Mouse (Mus musculus): Measurements from ENCODE around the gene Lpin3. TPM values are rescaled to one million over a fixed set of nuclear protein-coding genes. Genes with fewer than 3 reads are reported as not detected.

The Lpin3 gene
- total and polyA plus RNA-seq, 3 experiments = 1.1 TPM; not detected in 2

DNA sequence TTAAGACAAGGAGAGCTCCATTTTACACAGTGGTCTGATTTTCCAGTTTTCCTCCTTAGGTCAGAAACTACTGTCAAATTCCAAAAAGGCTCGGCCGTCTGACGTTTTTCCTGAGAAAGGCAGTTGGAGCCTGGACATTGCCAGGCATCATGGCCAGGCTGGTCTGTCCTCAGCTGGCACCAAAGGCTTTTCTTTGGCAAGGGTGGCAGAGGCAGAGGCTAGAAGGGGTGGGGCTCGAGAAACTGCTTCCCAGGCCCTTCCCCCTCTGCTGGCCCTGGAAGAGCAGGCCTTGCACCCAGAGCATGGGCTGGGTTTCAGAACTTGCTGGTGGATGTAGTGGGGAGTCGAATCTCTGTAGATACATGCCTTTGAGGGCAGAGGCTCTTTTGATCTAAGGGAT lies 2.0 kb downstream of the Lpin3 start:
- H3K4me2 ChIP-seq (ENCODE audit: insufficient read depth, low read depth, poor library complexity, severe bottlenecking) = no peak overlapping the region
- no peaks in the 10 kb centered on the region for H3K9me3 ChIP-seq (replicated peaks; ENCODE audit: low read length)
- H3K4me1 ChIP-seq (ENCODE audit: control insufficient read depth in 1 of 2, insufficient read depth in 2 of 2) = peaks cover 0 to 8% of the 10 kb centered on the region in 2 experiments; a peak in 2 of 4 replicates
- H3K36me3 ChIP-seq (replicated peaks in 1 of 2; ENCODE audit: control insufficient read depth in 1 of 2, insufficient read depth in 1 of 2, low read length in 1 of 2) = no peaks in the 10 kb centered on the region
- dilution Hi-C loops (cut with MboI; ENCODE audit: extremely low pct_ligation_motif_present, extremely low pct_unique_long_range_greater_than_20kb, low sequenced_read_pairs) = no loop called here
- no peak overlapping the region for H3K9ac ChIP-seq (ENCODE audit: insufficient read depth, low read depth)
- in situ Hi-C loops (cut with MboI; ENCODE audit: low pct_ligation_motif_present, low pct_unique_long_range_greater_than_20kb, low sequenced_read_pairs) = loop anchor here (5.0 to 10.0 kb wide), 2 partner anchors 168 to 280 kb away; no protein-coding TSS in a partner anchor
- H3K4me3 ChIP-seq (replicated peaks in 1 of 3; ENCODE audit: low read depth in 2 of 3, low read length in 2 of 3, poor library complexity in 1 of 3) = no peak overlapping the region
- TF ChIP-seq MAFK (IDR thresholded peaks at IDR 0.05; ENCODE audit: insufficient replicate concordance, low read length) (no peak), POLR2A (IDR thresholded peaks at IDR 0.05; ENCODE audit: low read depth, low read length) (no peak), RAD21 (IDR thresholded peaks at IDR 0.05; ENCODE audit: low read depth, low read length) (no peak), ZC3H11A (IDR thresholded peaks at IDR 0.05; ENCODE audit: low read depth, low read length) (no peak), CHD1 (IDR thresholded peaks at IDR 0.05; ENCODE audit: low read depth, low read length) (no peak), ZKSCAN1 (IDR thresholded peaks at IDR 0.05; ENCODE audit: borderline replicate concordance, low read depth, low read length) (no peak), CHD2 (IDR thresholded peaks at IDR 0.05; ENCODE audit: low read length) (no peak), MAX (IDR thresholded peaks at IDR 0.05; ENCODE audit: low read length) (no peak)
- H3K27ac ChIP-seq (ENCODE audit: insufficient read depth, low read depth) = no peak overlapping the region
- DNase-seq (ENCODE audit: extremely low read depth) = no peak
- H3K27me3 ChIP-seq (replicated peaks) = no peaks in the 10 kb centered on the region
- H3K79me2 ChIP-seq (replicated peaks; ENCODE audit: control insufficient read depth, extremely low read depth, insufficient read depth, poor library complexity, severe bottlenecking) = no peaks in the 10 kb centered on the region

DNA sequence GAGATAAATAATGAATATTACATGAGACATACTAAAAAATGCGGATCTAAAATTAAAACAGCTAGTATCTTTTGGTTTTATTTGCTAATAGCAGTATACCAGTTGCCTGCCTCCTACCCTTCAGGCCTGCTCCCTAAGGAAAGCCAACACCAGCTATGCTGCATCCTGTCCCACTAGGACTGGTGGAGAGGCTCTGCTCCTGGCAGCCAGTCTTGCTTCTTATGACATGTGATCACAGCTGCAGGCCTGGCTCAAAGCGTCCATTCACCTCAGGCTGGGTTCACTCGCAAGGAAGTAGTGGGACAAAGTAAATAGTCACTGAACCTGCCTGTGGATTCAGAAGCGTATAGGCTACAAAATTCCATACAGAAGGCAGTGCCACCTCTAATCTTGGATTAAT lies 3.4 kb downstream of the Lpin3 start:
- Histone ChIP-seq H3K4me3 (replicated peaks in 1 of 3; ENCODE audit: low read depth in 2 of 3, low read length in 2 of 3, poor library complexity in 1 of 3) (no peak overlapping the region), H3K27ac (ENCODE audit: insufficient read depth, low read depth) (no peak overlapping the region), H3K4me1 (ENCODE audit: control insufficient read depth in 1 of 2, insufficient read depth in 2 of 2) (peaks cover 0 to 8% of the 10 kb centered on the region in 2 experiments; a peak in 2 of 4 replicates), H3K36me3 (replicated peaks in 1 of 2; ENCODE audit: control insufficient read depth in 1 of 2, insufficient read depth in 1 of 2, low read length in 1 of 2) (no peaks in the 10 kb centered on the region), H3K9ac (ENCODE audit: insufficient read depth, low read depth) (no peak overlapping the region), H3K79me2 (replicated peaks; ENCODE audit: control insufficient read depth, extremely low read depth, insufficient read depth, poor library complexity, severe bottlenecking) (no peaks in the 10 kb centered on the region), H3K4me2 (ENCODE audit: insufficient read depth, low read depth, poor library complexity, severe bottlenecking) (no peak overlapping the region), H3K27me3 (replicated peaks) (no peaks in the 10 kb centered on the region), H3K9me3 (replicated peaks; ENCODE audit: low read length) (no peaks in the 10 kb centered on the region)
- no peak for DNase-seq (ENCODE audit: extremely low read depth)
- TF ChIP-seq RAD21 (IDR thresholded peaks at IDR 0.05; ENCODE audit: low read depth, low read length) = no peak
- TF ChIP-seq KAT2A (IDR thresholded peaks at IDR 0.05; ENCODE audit: insufficient replicate concordance, low read length) = no peak
- no peak for TF ChIP-seq JUN (IDR thresholded peaks at IDR 0.05; ENCODE audit: insufficient read depth, low read depth, low read length)
- TF ChIP-seq CHD1 (IDR thresholded peaks at IDR 0.05; ENCODE audit: low read depth, low read length) = no peak
- no peak for TF ChIP-seq POLR2A (IDR thresholded peaks at IDR 0.05; ENCODE audit: low read depth, low read length)
- TF ChIP-seq CHD2 (IDR thresholded peaks at IDR 0.05; ENCODE audit: low read length) = no peak
- no peak for TF ChIP-seq NELFE (IDR thresholded peaks at IDR 0.05; ENCODE audit: low read depth, low read length)
- dilution Hi-C loops (cut with MboI; ENCODE audit: extremely low pct_ligation_motif_present, extremely low pct_unique_long_range_greater_than_20kb, low sequenced_read_pairs) = no loop called here
- in situ Hi-C loops (cut with MboI; ENCODE audit: low pct_ligation_motif_present, low pct_unique_long_range_greater_than_20kb, low sequenced_read_pairs) = loop anchor here (5.0 to 10.0 kb wide), 2 partner anchors 169 to 282 kb away; no protein-coding TSS in a partner anchor

DNA sequence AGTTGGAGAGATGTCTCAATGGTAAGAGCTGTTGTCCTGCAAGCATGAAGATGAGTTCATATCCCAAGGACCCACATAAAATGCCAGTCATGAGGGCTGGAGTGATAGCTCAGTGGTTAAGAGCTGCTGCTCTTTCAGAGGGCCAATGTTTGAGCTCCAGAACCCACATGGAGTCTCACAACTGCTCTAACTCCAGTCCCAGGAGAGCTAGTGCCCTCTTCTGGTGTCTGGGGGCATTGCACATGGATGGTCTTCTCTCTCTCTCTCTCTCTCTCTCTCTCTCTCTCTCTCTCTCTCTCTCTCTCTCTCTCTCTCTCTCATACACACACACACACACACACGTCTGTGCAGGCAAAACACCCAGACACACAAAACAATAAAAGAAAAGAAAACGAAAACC lies 4.4 kb downstream of the Lpin3 start:
- Histone ChIP-seq H3K4me3 (replicated peaks in 1 of 3; ENCODE audit: low read depth in 2 of 3, low read length in 2 of 3, poor library complexity in 1 of 3) (no peak overlapping the region), H3K9me3 (replicated peaks; ENCODE audit: low read length) (no peaks in the 10 kb centered on the region), H3K79me2 (replicated peaks; ENCODE audit: control insufficient read depth, extremely low read depth, insufficient read depth, poor library complexity, severe bottlenecking) (no peaks in the 10 kb centered on the region), H3K27ac (ENCODE audit: insufficient read depth, low read depth) (no peak overlapping the region), H3K4me1 (ENCODE audit: control insufficient read depth in 1 of 2, insufficient read depth in 2 of 2) (peaks cover 0 to 8% of the 10 kb centered on the region in 2 experiments; a peak in 2 of 4 replicates), H3K9ac (ENCODE audit: insufficient read depth, low read depth) (no peak overlapping the region), H3K36me3 (replicated peaks in 1 of 2; ENCODE audit: control insufficient read depth in 1 of 2, insufficient read depth in 1 of 2, low read length in 1 of 2) (no peaks in the 10 kb centered on the region), H3K27me3 (replicated peaks) (no peaks in the 10 kb centered on the region), H3K4me2 (ENCODE audit: insufficient read depth, low read depth, poor library complexity, severe bottlenecking) (no peak overlapping the region)
- in situ Hi-C loops (cut with MboI; ENCODE audit: low pct_ligation_motif_present, low pct_unique_long_range_greater_than_20kb, low sequenced_read_pairs) = loop anchor here (5.0 to 10.0 kb wide), 2 partner anchors 170 to 283 kb away; no protein-coding TSS in a partner anchor
- TF ChIP-seq JUND (conservative IDR thresholded peaks at IDR 0.05; ENCODE audit: low read depth, low read length) = peak; percentile 46
- TF ChIP-seq MAX (IDR thresholded peaks at IDR 0.05; ENCODE audit: low read length) = 0 out of 2 replicates have a peak, but pooled peaks have one; percentile 44
- TF ChIP-seq CTCF (conservative IDR thresholded peaks at IDR 0.05 in 1 of 2, IDR thresholded peaks at IDR 0.05 in 1 of 2; ENCODE audit: low read depth in 2 of 2, low read length in 2 of 2) = peak; percentile 80 to 91
- peak; percentile 77 for TF ChIP-seq MYC (IDR thresholded peaks at IDR 0.05; ENCODE audit: low read depth, low read length)
- peak; percentile 66 for TF ChIP-seq SMC3 (IDR thresholded peaks at IDR 0.05; ENCODE audit: low read depth, low read length)
- TF ChIP-seq HCFC1 (IDR thresholded peaks at IDR 0.05; ENCODE audit: low read depth, low read length) = no peak
- TF ChIP-seq EP300 (IDR thresholded peaks at IDR 0.05; ENCODE audit: low read length) = no peak
- peak; percentile 71 for TF ChIP-seq RAD21 (IDR thresholded peaks at IDR 0.05; ENCODE audit: low read depth, low read length)
- peak; percentile 66 for DNase-seq (ENCODE audit: extremely low read depth)
- dilution Hi-C loops (cut with MboI; ENCODE audit: extremely low pct_ligation_motif_present, extremely low pct_unique_long_range_greater_than_20kb, low sequenced_read_pairs) = no loop called here

All from CH12.LX (cell line).